Mouse (Mus musculus) heart, adult 2 months (tissue): ENCODE measurements at regions not wholly inside any gene's neighbourhood (a gene's known extent, or its start where the extent isn't known, plus 50 kb on each side); places are given as distances from the start of the nearest gene placed in this dataset.

Source experiments
- DNase-seq, 2 experiments: peaks; one replicate each; pipeline ENCODE4 v3.0.0; 2021
- H3K27ac ChIP-seq: fragments of 200-600 bp; 2 replicates; pipeline ENCODE4 v1.8.1; 2022
- H3K27me3 ChIP-seq: fragments of 200-500 bp; 2 replicates; pipeline ENCODE4 v1.6.1; 2012; ENCODE audit warnings: mild to moderate bottlenecking, low read length, inconsistent platforms, mixed read lengths; ENCODE audit not compliant: control insufficient read depth, insufficient read depth
- H3K36me3 ChIP-seq: fragments of 200-500 bp; 2 replicates; pipeline ENCODE4 v1.6.1; 2012; ENCODE audit warnings: low read length, inconsistent platforms; ENCODE audit not compliant: control insufficient read depth, insufficient read depth
- H3K4me1 ChIP-seq: fragments of 200-500 bp; 2 replicates; pipeline ENCODE4 v1.6.1; 2011; ENCODE audit warnings: low read length; ENCODE audit not compliant: control insufficient read depth, insufficient read depth
- H3K4me3 ChIP-seq: fragments of 200-600 bp; 2 replicates; pipeline ENCODE4 v1.8.1; 2022
- H3K79me2 ChIP-seq: fragments of 200-500 bp; replicated peaks from 2 replicates; pipeline ENCODE4 v1.6.1; 2012; ENCODE audit warnings: mild to moderate bottlenecking, inconsistent platforms, low read length, moderate library complexity, mixed read lengths; ENCODE audit not compliant: control insufficient read depth, insufficient read depth
- H3K9ac ChIP-seq: fragments of 200-500 bp; 2 replicates; pipeline ENCODE4 v1.6.1; 2012; ENCODE audit warnings: low read depth, mild to moderate bottlenecking, control low read depth, inconsistent platforms, low read length, mixed read lengths
- CTCF ChIP-seq: fragments of 200-600 bp; IDR thresholded peaks from 2 replicates; pipeline ENCODE4 v1.8.1; 2022; ENCODE audit warnings: antibody characterized with exemption, mild to moderate bottlenecking, moderate library complexity
- EP300 ChIP-seq: fragments of 200-500 bp; IDR thresholded peaks from 2 replicates; pipeline ENCODE4 v1.6.1; 2011; ENCODE audit warnings: low read depth, low read length, control low read depth; ENCODE audit not compliant: insufficient read depth
- POLR2A ChIP-seq: fragments of 200-500 bp; IDR thresholded peaks from 2 replicates; pipeline ENCODE4 v1.6.1; 2011; ENCODE audit warnings: mild to moderate bottlenecking, low read depth, low read length, control low read depth; ENCODE audit not compliant: insufficient read depth
- WGBS: fragments of 180-500 bp; shearing (Covaris S2); methylation state at CpG from one replicate; pipeline ENCODE4 v1.1.7; 2018; 5-methylcytosine and 5-hydroxymethylcytosine counted together
- intact Hi-C: fragments of 180-260 bp; cut with DNase I; formaldehyde crosslinking; loops from one replicate; pipeline ENCODE4 v1.15.1; 2025

GRCm38 (mm10) chr1:154101433-154101832 is 99.6 kb upstream of the Zfp648 start:
- WGBS, result 83% methylated on average over 1 of the region's 1 CpGs

GRCm38 (mm10) chr1:154102191-154102590 is 98.8 kb upstream of the Zfp648 start:
- DNase-seq, result peak in 1 of 2 experiments; percentile 13
- peak overlapping the region; percentile 83 for H3K27ac ChIP-seq
- H3K4me1 ChIP-seq, result peaks cover 10% of the 10 kb centered on the region
- TF ChIP-seq CTCF (no peak), POLR2A (no peak), EP300 (no peak)
- no peak overlapping the region for H3K9ac ChIP-seq
- no peaks in the 10 kb centered on the region for H3K27me3 ChIP-seq
- no peaks in the 10 kb centered on the region for H3K36me3 ChIP-seq
- intact Hi-C loops, result loop anchor here (5.0 kb wide), 1 partner anchor 205 kb away; the partner anchor contains the start of gene Glul
- no peaks in the 10 kb centered on the region for H3K79me2 ChIP-seq
- 88% methylated on average over 3 of the region's 3 CpGs for WGBS
- H3K4me3 ChIP-seq, result no peak overlapping the region

More at GRCm38 (mm10) chr1:154101433-154101832, 99.6 kb upstream of the Zfp648 start:
- H3K27ac ChIP-seq, result no peak overlapping the region
- H3K4me3 ChIP-seq, result no peak overlapping the region
- TF ChIP-seq CTCF, result peak; percentile 36
- no peak for TF ChIP-seq EP300
- no peak for TF ChIP-seq POLR2A
- H3K27me3 ChIP-seq, result no peaks in the 10 kb centered on the region
- no peaks in the 10 kb centered on the region for H3K36me3 ChIP-seq
- intact Hi-C loops, result loop anchor here (5.0 kb wide), 1 partner anchor 204 kb away; the partner anchor contains the start of gene Glul
- peak in 1 of 2 experiments; percentile 20 for DNase-seq
- peaks cover 10% of the 10 kb centered on the region for H3K4me1 ChIP-seq
- no peak overlapping the region for H3K9ac ChIP-seq
- H3K79me2 ChIP-seq, result no peaks in the 10 kb centered on the region

- no peak overlapping the region for H3K4me3 ChIP-seq
- DNase-seq, result peak; percentile 78 to 85
- WGBS, result 18% methylated on average over 15 of the region's 15 CpGs
- peak; percentile 41; the same call in 1 of the 2 replicates for TF ChIP-seq POLR2A
- peak; percentile 90 for TF ChIP-seq EP300
- TF ChIP-seq CTCF, result peak; percentile 25
- intact Hi-C loops, result loop anchor here (5.0 kb wide), 1 partner anchor 206 kb away; the partner anchor contains the start of gene Glul
- H3K27me3 ChIP-seq, result no peaks in the 10 kb centered on the region
- H3K9ac ChIP-seq, result peak overlapping the region; percentile 39
- no peaks in the 10 kb centered on the region for H3K36me3 ChIP-seq
- peak overlapping the region; percentile 83 for H3K27ac ChIP-seq
- H3K4me1 ChIP-seq, result peaks cover 8% of the 10 kb centered on the region
- no peaks in the 10 kb centered on the region for H3K79me2 ChIP-seq
These were observed 98.0 kb upstream of the Zfp648 start for GRCm38 (mm10) chr1:154102871-154103596.

- Histone ChIP-seq H3K27ac (peak overlapping the region; percentile 83), H3K79me2 (no peaks in the 10 kb centered on the region), H3K27me3 (no peaks in the 10 kb centered on the region), H3K4me3 (no peak overlapping the region), H3K4me1 (peaks cover 8% of the 10 kb centered on the region), H3K9ac (no peak overlapping the region), H3K36me3 (no peaks in the 10 kb centered on the region)
- 70% methylated on average over 5 of the region's 5 CpGs for WGBS
- TF ChIP-seq POLR2A (no peak), EP300 (no peak), CTCF (no peak)
- peak in 1 of 2 experiments; percentile 15 for DNase-seq
- intact Hi-C loops, result loop anchor here (5.0 kb wide), 1 partner anchor 206 kb away; the partner anchor contains the start of gene Glul
These were observed 97.4 kb upstream of the Zfp648 start for GRCm38 (mm10) chr1:154103597-154103923.

GRCm38 (mm10) chr1:154104006-154104600 is 96.9 kb upstream of the Zfp648 start:
- peaks cover 8% of the 10 kb centered on the region for H3K4me1 ChIP-seq
- intact Hi-C loops, result loop anchor here (5.0 kb wide), 1 partner anchor 207 kb away; the partner anchor contains the start of gene Glul
- H3K4me3 ChIP-seq, result no peak overlapping the region
- WGBS, result 85% methylated on average over 4 of the region's 4 CpGs
- no peak for TF ChIP-seq EP300
- TF ChIP-seq CTCF, result no peak
- no peak for TF ChIP-seq POLR2A
- H3K27me3 ChIP-seq, result no peaks in the 10 kb centered on the region
- H3K9ac ChIP-seq, result no peak overlapping the region
- no peaks in the 10 kb centered on the region for H3K36me3 ChIP-seq
- DNase-seq, result peak in 1 of 2 experiments; percentile 18
- H3K27ac ChIP-seq, result peak overlapping the region; percentile 83
- no peaks in the 10 kb centered on the region for H3K79me2 ChIP-seq
